Mouse (Mus musculus) hindbrain, postnatal 0 days (tissue): ENCODE results near the gene Oaz1. TPM values are rescaled to one million over a fixed set of nuclear protein-coding genes. Genes with fewer than 3 reads are reported as not detected.
A peak's percentile ranks its signal among the peaks of the same experiment; 100 is the strongest.

Experiments
- ATAC-seq: fragments of 200-750 bp; cut with Nextera tagmentation; 2 replicates; pipeline ENCODE4 v1.8.0; 2017; ENCODE audit warnings: mild to moderate bottlenecking, moderate TSS enrichment, moderate library complexity
- DNase-seq: peaks from one replicate; pipeline ENCODE4 v3.0.0-alpha.2; 2015; ENCODE audit warnings: low spot score
- H3K27ac ChIP-seq: fragments of 300-500 bp; sonication (generic); 2 replicates; pipeline ENCODE4 v1.5.1; 2014; ENCODE audit warnings: mild to moderate bottlenecking
- H3K27me3 ChIP-seq: fragments of 300-500 bp; sonication (generic); 2 replicates; pipeline ENCODE4 v1.6.1; 2014; ENCODE audit warnings: low read length, mixed read lengths; ENCODE audit not compliant: insufficient read depth
- H3K36me3 ChIP-seq: fragments of 300-500 bp; sonication (generic); 2 replicates; pipeline ENCODE4 v1.6.1; 2014; ENCODE audit warnings: low read length, mixed read lengths; ENCODE audit not compliant: insufficient read depth
- H3K4me1 ChIP-seq: fragments of 300-500 bp; sonication (generic); 2 replicates; pipeline ENCODE4 v1.6.1; 2014; ENCODE audit warnings: antibody characterized with exemption, low read length, mixed read lengths; ENCODE audit not compliant: insufficient read depth
- H3K4me2 ChIP-seq: fragments of 300-500 bp; sonication (generic); 2 replicates; pipeline ENCODE4 v1.6.1; 2014; ENCODE audit warnings: low read depth, mild to moderate bottlenecking, low read length, moderate library complexity, mixed read lengths
- H3K4me3 ChIP-seq: fragments of 300-500 bp; sonication (generic); 2 replicates; pipeline ENCODE4 v1.5.1; 2014; ENCODE audit warnings: low read length
- H3K9ac ChIP-seq: fragments of 300-500 bp; sonication (generic); replicated peaks from 2 replicates; pipeline ENCODE4 v1.6.1; 2014; ENCODE audit warnings: mild to moderate bottlenecking, low read length, moderate library complexity, mixed read lengths
- H3K9me3 ChIP-seq: fragments of 300-500 bp; sonication (generic); 2 replicates; pipeline ENCODE4 v1.6.1; 2016; ENCODE audit warnings: low read length, mixed read lengths
- CTCF ChIP-seq: IDR thresholded peaks from 2 replicates; pipeline ENCODE4 v1.5.1; 2016; ENCODE audit warnings: antibody characterized with exemption, control low read depth, low read depth
- WGBS: fragments of 180-500 bp; shearing (Covaris S2); extraction: QIAGEN DNeasy Blood & Tissue Kit; methylation state at CpG from one replicate; pipeline ENCODE4 v1.1.7; 2014; 5-methylcytosine and 5-hydroxymethylcytosine counted together
- polyA plus RNA-seq: library from polyadenylated mRNA; unstranded; fragments of >200 nt; fragmentation: Nextera tagmentation; extraction: Ambion mirVana; gene quantifications from 2 replicates; pipeline ENCODE4 v1.2.1, GENCODE M21; 2015
- total RNA-seq: library from RNA; depleted of rRNA; stranded (reverse); fragments of >200 nt; gene quantifications from 2 replicates; pipeline ENCODE4 v1.2.3, GENCODE M21; 2014

Oaz1 gene
- total and polyA plus RNA-seq, 2 experiments from 2014 or later, result 1,180 to 1,185 TPM

- DNase-seq (no peak), ATAC-seq (no peak)
- peaks cover 71% of the 10 kb centered on the region for H3K36me3 ChIP-seq
- H3K9ac ChIP-seq, result no peak overlapping the region
- no peak overlapping the region for H3K27ac ChIP-seq
- no peaks in the 10 kb centered on the region for H3K27me3 ChIP-seq
- H3K4me2 ChIP-seq, result no peak overlapping the region
- no peaks in the 10 kb centered on the region for H3K9me3 ChIP-seq
- TF ChIP-seq CTCF, result no peak
- H3K4me1 ChIP-seq, result no peaks in the 10 kb centered on the region
- H3K4me3 ChIP-seq, result no peak overlapping the region
- 91% methylated on average over 19 of the region's 19 CpGs for WGBS
These were observed 35.6 kb upstream of the Oaz1 start for GRCm38 (mm10) chr10:80790761-80791404.

- Histone ChIP-seq H3K27me3 (no peaks in the 10 kb centered on the region), H3K36me3 (peaks cover 64% of the 10 kb centered on the region), H3K4me3 (no peak overlapping the region), H3K27ac (peak overlapping the region; percentile 41), H3K4me1 (peaks cover under 1% of the 10 kb centered on the region), H3K9ac (no peak overlapping the region), H3K9me3 (no peaks in the 10 kb centered on the region), H3K4me2 (no peak overlapping the region)
- TF ChIP-seq CTCF, result no peak
- DNase-seq (no peak), ATAC-seq (no peak)
- WGBS, result 79% methylated on average over 33 of the region's 33 CpGs
These were observed 34.8 kb upstream of the Oaz1 start for GRCm38 (mm10) chr10:80791476-80792174.

- Histone ChIP-seq H3K9me3 (no peaks in the 10 kb centered on the region), H3K4me3 (no peak overlapping the region), H3K36me3 (peaks cover 56% of the 10 kb centered on the region), H3K9ac (no peak overlapping the region), H3K27ac (peak overlapping the region; percentile 41), H3K4me1 (peaks cover 6% of the 10 kb centered on the region), H3K4me2 (no peak overlapping the region), H3K27me3 (no peaks in the 10 kb centered on the region)
- 64% methylated on average over 40 of the region's 41 CpGs for WGBS
- no peak for TF ChIP-seq CTCF
- DNase-seq (peak; percentile 40), ATAC-seq (peak; percentile 31)
These were observed 34.1 kb upstream of the Oaz1 start for GRCm38 (mm10) chr10:80792175-80793032.

GRCm38 (mm10) chr10:80793033-80793784, 33.2 kb upstream of the Oaz1 start:
- Histone ChIP-seq H3K27me3 (no peaks in the 10 kb centered on the region), H3K36me3 (peaks cover 49% of the 10 kb centered on the region), H3K9me3 (no peaks in the 10 kb centered on the region), H3K4me2 (no peak overlapping the region), H3K4me3 (no peak overlapping the region), H3K9ac (no peak overlapping the region), H3K27ac (peak overlapping the region; percentile 41; the same call in 1 of the 2 replicates), H3K4me1 (peaks cover 6% of the 10 kb centered on the region)
- no peak for DNase-seq
- no peak for TF ChIP-seq CTCF
- 88% methylated on average over 13 of the region's 13 CpGs for WGBS
- no peak for ATAC-seq

GRCm38 (mm10) chr10:80793803-80794202, 32.7 kb upstream of the Oaz1 start:
- H3K36me3 ChIP-seq, result peaks cover 43% of the 10 kb centered on the region
- WGBS, result 84% methylated on average over 4 of the region's 4 CpGs
- no peak for TF ChIP-seq CTCF
- no peak overlapping the region for H3K4me2 ChIP-seq
- peaks cover 6% of the 10 kb centered on the region for H3K4me1 ChIP-seq
- no peaks in the 10 kb centered on the region for H3K9me3 ChIP-seq
- no peak overlapping the region for H3K9ac ChIP-seq
- H3K27me3 ChIP-seq, result no peaks in the 10 kb centered on the region
- H3K4me3 ChIP-seq, result no peak overlapping the region
- ATAC-seq, result no peak
- H3K27ac ChIP-seq, result no peak overlapping the region
- DNase-seq, result no peak

- Histone ChIP-seq H3K9me3 (no peaks in the 10 kb centered on the region), H3K4me2 (no peak overlapping the region), H3K36me3 (peaks cover 36% of the 10 kb centered on the region), H3K9ac (no peak overlapping the region; the same call in 1 of the 2 replicates), H3K27ac (no peak overlapping the region), H3K4me3 (no peak overlapping the region), H3K27me3 (no peaks in the 10 kb centered on the region), H3K4me1 (peaks cover 11% of the 10 kb centered on the region)
- 84% methylated on average over 8 of the region's 8 CpGs for WGBS
- ATAC-seq (no peak), DNase-seq (no peak)
- no peak for TF ChIP-seq CTCF
These were observed 31.7 kb upstream of the Oaz1 start for GRCm38 (mm10) chr10:80794750-80795149.
